Mouse (Mus musculus) hindbrain, embryonic 12.5 days (tissue): ENCODE measurements around the gene Snap91. TPM values are rescaled to one million over a fixed set of nuclear protein-coding genes. Genes with fewer than 3 reads are reported as not detected.

Experiments
- ATAC-seq: fragments of 200-750 bp; cut with Nextera tagmentation; 2 replicates; pipeline ENCODE4 v1.8.0; 2017; ENCODE audit warnings: moderate TSS enrichment; ENCODE audit not compliant: low FRiP score
- H3K27ac ChIP-seq: fragments of 300-500 bp; sonication (generic); 2 replicates; pipeline ENCODE4 v1.5.1; 2016; ENCODE audit warnings: mild to moderate bottlenecking
- H3K27me3 ChIP-seq: fragments of 300-500 bp; sonication (generic); 2 replicates; pipeline ENCODE4 v1.6.1; 2016; ENCODE audit warnings: mild to moderate bottlenecking
- H3K36me3 ChIP-seq: fragments of 300-500 bp; sonication (generic); 2 replicates; pipeline ENCODE4 v1.6.1; 2016; ENCODE audit warnings: mild to moderate bottlenecking
- H3K4me1 ChIP-seq: fragments of 300-500 bp; sonication (generic); 2 replicates; pipeline ENCODE4 v1.6.1; 2016
- H3K4me2 ChIP-seq: fragments of 300-500 bp; sonication (generic); replicated peaks from 2 replicates; pipeline ENCODE4 v1.6.1; 2016; ENCODE audit warnings: mild to moderate bottlenecking
- H3K4me3 ChIP-seq: fragments of 300-500 bp; sonication (generic); 2 replicates; pipeline ENCODE4 v1.5.1; 2016; ENCODE audit warnings: mild to moderate bottlenecking
- H3K9ac ChIP-seq: fragments of 300-500 bp; sonication (generic); 2 replicates; pipeline ENCODE4 v1.6.1; 2016; ENCODE audit warnings: mild to moderate bottlenecking, moderate library complexity
- H3K9me3 ChIP-seq: fragments of 300-500 bp; sonication (generic); replicated peaks from 2 replicates; pipeline ENCODE4 v1.6.1; 2016; ENCODE audit warnings: mild to moderate bottlenecking
- WGBS: fragments of 180-500 bp; shearing (Covaris S2); methylation state at CpG from one replicate; pipeline ENCODE4 v1.1.7; 2016; 5-methylcytosine and 5-hydroxymethylcytosine counted together
- polyA plus RNA-seq: library from polyadenylated mRNA; unstranded; fragments of >200 nt; fragmentation: Nextera tagmentation; extraction: Ambion mirVana; gene quantifications from 2 replicates; pipeline ENCODE4 v1.2.1, GENCODE M21; 2016

The Snap91 gene
- polyA plus RNA-seq, 1 experiment from 2014 or later, result 52.9 TPM

DNA sequence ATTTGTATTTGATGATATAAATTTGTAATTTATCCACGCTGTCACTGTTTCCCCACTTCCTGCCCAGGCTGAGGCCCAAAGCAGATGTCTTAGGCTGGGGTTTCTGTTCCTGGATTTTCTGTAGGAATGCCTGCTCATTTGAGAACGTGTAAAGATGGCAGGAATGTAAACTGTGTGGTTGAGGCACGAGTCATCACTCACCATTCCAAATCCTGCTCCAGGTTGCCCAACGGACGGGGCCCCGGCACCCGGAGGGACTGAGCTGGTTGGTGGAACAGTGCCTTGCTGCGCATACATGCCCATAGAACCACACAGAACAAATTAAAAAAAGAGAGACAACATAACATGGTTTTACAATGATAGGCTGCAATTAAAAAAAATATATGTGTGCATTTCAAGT is 106.5 kb downstream of the Snap91 start:
- ATAC-seq, result no peak
- Histone ChIP-seq H3K4me2 (no peak overlapping the region), H3K9ac (no peak overlapping the region), H3K4me1 (no peaks in the 10 kb centered on the region), H3K27me3 (no peaks in the 10 kb centered on the region), H3K36me3 (0 out of 2 replicates have a peak, but pooled peaks cover 18% of the 10 kb centered on the region), H3K9me3 (no peaks in the 10 kb centered on the region), H3K4me3 (no peak overlapping the region), H3K27ac (no peak overlapping the region)
- WGBS, result 85% methylated on average over 8 of the region's 8 CpGs

GRCm38 (mm10) chr9:86772897-86773296 is 107.6 kb downstream of the Snap91 start:
- Histone ChIP-seq H3K9ac (no peak overlapping the region), H3K27me3 (no peaks in the 10 kb centered on the region), H3K4me2 (no peak overlapping the region), H3K9me3 (no peaks in the 10 kb centered on the region), H3K4me1 (no peaks in the 10 kb centered on the region), H3K4me3 (no peak overlapping the region), H3K36me3 (0 out of 2 replicates have a peak, but pooled peaks cover 18% of the 10 kb centered on the region), H3K27ac (no peak overlapping the region)
- WGBS, result 89% methylated on average over 3 of the region's 3 CpGs
- ATAC-seq, result no peak

- H3K4me2 ChIP-seq, result no peak overlapping the region
- no peaks in the 10 kb centered on the region for H3K9me3 ChIP-seq
- ATAC-seq, result no peak
- H3K4me3 ChIP-seq, result no peak overlapping the region
- 0 out of 2 replicates have a peak, but pooled peaks cover 3% of the 10 kb centered on the region for H3K4me1 ChIP-seq
- H3K36me3 ChIP-seq, result peaks cover 8% of the 10 kb centered on the region; the same call in 1 of the 2 replicates
- H3K27me3 ChIP-seq, result no peaks in the 10 kb centered on the region
- no peak overlapping the region for H3K9ac ChIP-seq
- H3K27ac ChIP-seq, result no peak overlapping the region
- WGBS, result 75% methylated on average over 10 of the region's 10 CpGs
Measured at GRCm38 (mm10) chr9:86766991-86767390, 113.5 kb downstream of the Snap91 start.

DNA sequence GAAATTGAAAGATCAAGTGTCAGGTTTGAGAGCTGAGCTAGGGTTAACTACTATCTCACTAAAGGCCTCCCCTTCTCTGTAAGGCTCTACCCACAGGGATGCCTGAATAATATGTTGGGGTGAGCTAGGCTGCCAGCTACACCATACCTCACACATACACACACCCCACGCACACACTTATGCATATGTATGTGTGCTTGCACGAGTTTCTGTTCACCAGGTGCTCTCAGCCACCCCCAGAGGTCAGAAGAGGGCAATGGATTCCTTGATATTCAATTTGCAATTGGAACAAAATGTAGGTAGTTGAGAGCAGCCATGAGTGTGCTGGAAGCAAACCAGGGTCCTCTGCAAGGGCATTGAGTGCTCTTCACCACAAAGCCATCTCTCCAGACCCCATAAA is 116.5 kb downstream of the Snap91 start:
- Histone ChIP-seq H3K36me3 (peaks cover 4% of the 10 kb centered on the region; the same call in 1 of the 2 replicates), H3K27me3 (no peaks in the 10 kb centered on the region), H3K9me3 (no peaks in the 10 kb centered on the region), H3K4me1 (0 out of 2 replicates have a peak, but pooled peaks cover 3% of the 10 kb centered on the region), H3K9ac (no peak overlapping the region), H3K4me3 (no peak overlapping the region), H3K4me2 (no peak overlapping the region), H3K27ac (no peak overlapping the region)
- ATAC-seq, result no peak
- WGBS, result 62% methylated on average over 2 of the region's 2 CpGs

GRCm38 (mm10) chr9:86762477-86763376 is 117.7 kb downstream of the Snap91 start:
- H3K4me2 ChIP-seq, result no peak overlapping the region
- no peak for ATAC-seq
- no peak overlapping the region for H3K9ac ChIP-seq
- peaks cover 4% of the 10 kb centered on the region; the same call in 1 of the 2 replicates for H3K36me3 ChIP-seq
- 0 out of 2 replicates have a peak, but pooled peaks cover 3% of the 10 kb centered on the region for H3K4me1 ChIP-seq
- H3K27ac ChIP-seq, result no peak overlapping the region
- no peaks in the 10 kb centered on the region for H3K9me3 ChIP-seq
- 51% methylated on average over 8 of the region's 8 CpGs for WGBS
- no peak overlapping the region for H3K4me3 ChIP-seq
- H3K27me3 ChIP-seq, result no peaks in the 10 kb centered on the region

GRCm38 (mm10) chr9:86745926-86746581 is 134.4 kb downstream of the Snap91 start:
- Histone ChIP-seq H3K4me3 (no peak overlapping the region), H3K4me2 (no peak overlapping the region), H3K27me3 (no peaks in the 10 kb centered on the region), H3K9me3 (no peaks in the 10 kb centered on the region), H3K4me1 (peaks cover 9% of the 10 kb centered on the region), H3K27ac (no peak overlapping the region), H3K36me3 (no peaks in the 10 kb centered on the region), H3K9ac (no peak overlapping the region)
- 37% methylated on average over 13 of the region's 13 CpGs for WGBS
- peak; percentile 67 for ATAC-seq

DNA sequence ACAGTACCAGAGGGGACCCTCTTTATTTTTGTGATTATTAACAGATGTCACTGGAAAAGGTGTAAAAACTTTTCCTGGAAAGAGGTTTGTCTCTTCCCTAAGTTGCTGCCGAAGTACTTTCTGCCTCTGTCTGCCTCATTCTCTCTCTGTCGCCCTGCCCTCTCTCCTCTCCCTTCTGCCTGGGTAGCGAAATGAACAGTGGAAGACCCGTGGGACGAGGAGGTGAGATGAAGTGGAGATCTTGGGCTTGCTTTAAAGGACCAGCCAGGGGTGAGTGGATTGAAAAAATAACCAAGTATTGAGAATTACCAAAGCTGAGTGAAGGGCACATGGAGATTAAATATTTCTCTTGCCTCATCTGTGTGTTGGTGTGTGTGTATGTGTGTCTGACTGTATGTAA is 136.4 kb downstream of the Snap91 start:
- Histone ChIP-seq H3K27me3 (no peaks in the 10 kb centered on the region), H3K4me1 (peaks cover 9% of the 10 kb centered on the region), H3K9ac (no peak overlapping the region), H3K9me3 (no peaks in the 10 kb centered on the region), H3K27ac (no peak overlapping the region), H3K4me2 (peak overlapping the region; percentile 68), H3K36me3 (no peaks in the 10 kb centered on the region), H3K4me3 (no peak overlapping the region)
- ATAC-seq, result no peak
- WGBS, result 28% methylated on average over 5 of the region's 5 CpGs

DNA sequence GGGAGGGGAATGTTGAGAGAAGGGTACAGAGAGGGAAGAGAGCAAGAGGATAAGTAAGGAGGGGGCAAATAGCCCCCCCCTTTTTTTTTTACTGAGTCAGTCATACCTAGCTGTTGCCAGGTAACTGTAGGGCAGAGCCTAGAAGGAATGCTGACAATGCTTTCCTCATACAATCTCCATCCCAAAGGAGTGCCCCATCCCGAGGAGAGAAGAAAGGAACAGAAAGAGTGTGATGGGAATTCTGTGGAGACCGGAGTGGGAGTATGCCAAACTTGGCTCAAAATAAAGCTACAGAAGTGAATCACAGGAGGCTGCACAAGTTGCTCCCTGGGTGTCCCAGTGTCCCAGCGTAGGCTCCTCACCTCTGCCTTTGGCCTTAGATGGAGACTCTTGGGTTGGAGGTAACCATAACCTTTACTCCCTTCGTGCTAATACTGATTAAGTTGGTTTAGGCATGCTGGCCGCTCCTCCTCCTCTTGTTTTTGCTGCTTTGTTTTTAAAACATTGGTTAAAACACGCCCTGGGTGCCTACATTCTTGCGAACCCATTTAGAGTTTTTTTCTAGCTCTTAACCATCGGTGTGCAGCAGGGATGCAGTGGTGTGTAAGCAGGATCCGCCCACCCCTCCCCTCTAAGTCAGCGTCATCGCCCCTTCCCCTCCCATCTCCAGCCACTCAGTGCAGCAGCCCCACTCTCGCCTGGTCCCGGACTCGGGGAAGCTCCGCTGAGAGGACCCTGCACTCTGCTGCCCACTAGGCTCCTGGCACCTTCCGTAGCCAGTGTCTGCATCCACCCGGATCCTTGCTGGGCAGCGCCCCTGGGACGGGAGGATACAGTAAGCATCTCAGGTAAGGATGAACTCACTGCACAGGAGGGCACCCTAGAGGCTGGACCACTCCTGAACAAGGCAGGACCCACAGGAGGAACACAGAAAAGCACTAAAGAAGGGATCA is 137.2 kb downstream of the Snap91 start, which contains the start of gene Prss35:
TSS of gene Prss35 (plus strand) at position 691 of the 953 bp plus-strand sequence.
- Histone ChIP-seq H3K36me3 (no peaks in the 10 kb centered on the region), H3K27ac (no peak within 1 kb of the TSS; the same call in 1 of the 2 replicates)
- 1% methylated on average over 19 of the region's 19 CpGs for WGBS

GRCm38 (mm10) chr9:86739971-86740370 is 140.5 kb downstream of the Snap91 start:
- Histone ChIP-seq H3K4me1 (peaks cover 9% of the 10 kb centered on the region), H3K27ac (no peak overlapping the region), H3K27me3 (no peaks in the 10 kb centered on the region), H3K4me3 (no peak overlapping the region), H3K9ac (no peak overlapping the region), H3K9me3 (no peaks in the 10 kb centered on the region), H3K36me3 (no peaks in the 10 kb centered on the region), H3K4me2 (no peak overlapping the region)
- no peak for ATAC-seq
- WGBS, result 28% methylated on average over 3 of the region's 3 CpGs

More for the DNA sequence above, 137.2 kb downstream of the Snap91 start, which contains the start of gene Prss35:
- peak within 1 kb of the TSS; percentile 51; the same call in 1 of the 2 replicates for H3K9ac ChIP-seq
- H3K4me1 ChIP-seq, result peaks cover 9% of the 10 kb centered on the region
- H3K9me3 ChIP-seq, result no peaks in the 10 kb centered on the region
- H3K27me3 ChIP-seq, result no peaks in the 10 kb centered on the region
- H3K4me2 ChIP-seq, result peak within 1 kb of the TSS; percentile 68
- ATAC-seq, result peak; percentile 90
- H3K4me3 ChIP-seq, result peak within 1 kb of the TSS; percentile 36

GRCm38 (mm10) chr9:86738801-86739200 is 141.7 kb downstream of the Snap91 start:
- ATAC-seq, result no peak

DNA sequence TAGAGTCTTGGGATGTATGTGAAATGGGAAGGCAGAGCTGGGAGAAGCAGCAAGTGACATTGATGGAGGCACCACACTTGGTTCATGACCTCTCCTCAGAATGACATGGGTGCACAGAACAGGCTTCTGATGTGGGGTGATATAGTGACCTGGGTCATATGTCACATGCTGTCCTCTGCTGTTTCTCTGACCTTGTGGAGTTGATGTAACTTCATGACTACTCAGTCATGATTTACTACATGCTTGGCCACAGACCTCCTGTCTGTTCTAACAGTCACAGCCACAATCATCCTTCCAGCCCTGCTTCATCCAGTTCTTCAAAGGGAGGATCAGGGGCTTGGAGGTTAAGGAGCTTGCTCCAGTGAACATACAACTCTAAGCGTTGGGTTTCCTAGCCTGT is 142.4 kb downstream of the Snap91 start:
- Histone ChIP-seq H3K36me3 (no peaks in the 10 kb centered on the region), H3K4me2 (no peak overlapping the region), H3K4me3 (no peak overlapping the region), H3K27me3 (no peaks in the 10 kb centered on the region), H3K9me3 (no peaks in the 10 kb centered on the region), H3K27ac (no peak overlapping the region), H3K9ac (no peak overlapping the region), H3K4me1 (peaks cover 4% of the 10 kb centered on the region)
- 78% methylated on average over 1 of the region's 1 CpGs for WGBS
- ATAC-seq, result no peak

More at GRCm38 (mm10) chr9:86738801-86739200, 141.7 kb downstream of the Snap91 start:
- Histone ChIP-seq H3K4me3 (no peak overlapping the region), H3K4me1 (peaks cover 9% of the 10 kb centered on the region), H3K4me2 (no peak overlapping the region), H3K9me3 (no peaks in the 10 kb centered on the region), H3K9ac (no peak overlapping the region), H3K27ac (no peak overlapping the region), H3K27me3 (no peaks in the 10 kb centered on the region), H3K36me3 (no peaks in the 10 kb centered on the region)
- 95% methylated on average over 8 of the region's 8 CpGs for WGBS
